Mouse (Mus musculus) megakaryocyte, embryonic 14.5 days (primary cell): Measurements from ENCODE around the gene Drd2.

ENCODE experiments used
- FLI1 ChIP-seq: IDR thresholded peaks from 2 replicates; pipeline ENCODE4 v1.6.1; 2012; ENCODE audit warnings: low read length, inconsistent platforms, mixed read lengths
- GATA1 ChIP-seq: IDR thresholded peaks from 3 replicates; pipeline ENCODE4 v1.6.1; 2012; ENCODE audit warnings: mixed read lengths, low read length, inconsistent platforms, borderline replicate concordance

GRCm38 (mm10) chr9:49396006-49396405, 55.6 kb downstream of the Drd2 start:
- TF ChIP-seq GATA1: no peak
- no peak for TF ChIP-seq FLI1
